Mouse (Mus musculus): Measurements from ENCODE around the gene Myg1.

DNA sequence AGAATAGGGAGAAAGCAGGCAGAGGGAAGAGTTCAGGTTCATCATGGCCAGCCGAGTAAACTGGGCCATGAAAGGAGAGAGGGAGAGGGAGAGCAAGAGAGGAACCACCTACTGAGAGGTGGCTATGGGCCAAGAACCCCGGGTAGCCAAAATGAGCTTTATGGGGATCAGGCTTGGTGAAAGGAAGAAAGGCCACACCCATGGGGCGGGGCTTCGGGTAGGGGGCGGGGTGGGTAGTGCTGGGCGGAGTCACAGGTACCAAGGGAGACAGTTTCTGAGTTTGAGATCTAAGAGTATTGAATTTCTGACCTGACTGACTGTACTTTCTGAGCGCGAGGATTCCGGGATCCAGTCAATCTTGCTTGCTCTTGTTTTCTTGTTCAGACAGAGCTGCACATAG, 55.1 kb downstream of the Myg1 start:
- TF ChIP-seq CTCF (IDR thresholded peaks at IDR 0.05) (no peak), POLR2A (IDR thresholded peaks at IDR 0.05; ENCODE audit: insufficient read depth, low read depth, low read length) (no peak)

Data from heart, adult 2 months (tissue).